Mouse (Mus musculus) kidney, adult 2 months (tissue): Measurements from ENCODE around the gene Dusp13. TPM values are rescaled to one million over a fixed set of nuclear protein-coding genes. Genes with fewer than 3 reads are reported as not detected.

Source experiments
- DNase-seq: peaks from one replicate; pipeline ENCODE4 v3.0.0; 2021
- H3K27ac ChIP-seq: fragments of 200-500 bp; 2 replicates; pipeline ENCODE4 v1.5.1; 2012; ENCODE audit warnings: low read depth, low read length, control low read depth, inconsistent platforms; ENCODE audit not compliant: insufficient read depth
- H3K27me3 ChIP-seq: fragments of 200-500 bp; replicated peaks from 2 replicates; pipeline ENCODE4 v1.6.1; 2012; ENCODE audit warnings: mild to moderate bottlenecking, moderate library complexity, low read length, inconsistent platforms; ENCODE audit not compliant: control insufficient read depth, insufficient read depth
- H3K36me3 ChIP-seq: fragments of 200-500 bp; 2 replicates; pipeline ENCODE4 v1.6.1; 2012; ENCODE audit warnings: mild to moderate bottlenecking, moderate library complexity, low read length, inconsistent platforms; ENCODE audit not compliant: control insufficient read depth, insufficient read depth
- H3K4me1 ChIP-seq: fragments of 200-500 bp; 2 replicates; pipeline ENCODE4 v1.6.1; 2011; ENCODE audit warnings: low read length; ENCODE audit not compliant: control insufficient read depth, insufficient read depth
- H3K4me3 ChIP-seq: fragments of 200-500 bp; 2 replicates; pipeline ENCODE4 v1.5.1; 2011; ENCODE audit warnings: mild to moderate bottlenecking, low read depth, low read length, control low read depth; ENCODE audit not compliant: insufficient read depth
- CTCF ChIP-seq: fragments of 200-500 bp; conservative IDR thresholded peaks from 2 replicates; pipeline ENCODE4 v1.5.1; 2011; ENCODE audit warnings: low read depth, mild to moderate bottlenecking, control low read depth, low read length, moderate library complexity, mixed read lengths; ENCODE audit not compliant: insufficient read depth, insufficient read length
- POLR2A ChIP-seq: fragments of 200-500 bp; IDR thresholded peaks from one replicate; pipeline ENCODE4 v1.6.1; 2011; ENCODE audit warnings: low read depth, low read length, control low read depth
- WGBS: fragments of 180-500 bp; shearing (Covaris S2); methylation state at CpG from one replicate; pipeline ENCODE4 v1.1.7; 2018; 5-methylcytosine and 5-hydroxymethylcytosine counted together
- polyA plus RNA-seq: library from polyadenylated mRNA; depleted of rRNA; stranded (reverse); fragments of >200 nt; gene quantifications from 2 replicates; pipeline ENCODE4 v1.2.3, GENCODE M21; 2012

The Dusp13 gene
- polyA plus RNA-seq, 1 experiment: 1.8 TPM

GRCm38 (mm10) chr14:21746846-21747245, 4.1 kb downstream of the Dusp13 start:
- Histone ChIP-seq H3K27me3 (no peaks in the 10 kb centered on the region), H3K36me3 (no peaks in the 10 kb centered on the region), H3K27ac (no peak overlapping the region), H3K4me3 (no peak overlapping the region), H3K4me1 (0 out of 2 replicates have a peak, but pooled peaks cover 3% of the 10 kb centered on the region)
- DNase-seq: no peak
- WGBS: 78% methylated on average over 2 of the region's 2 CpGs
- TF ChIP-seq POLR2A (no peak), CTCF (no peak)

GRCm38 (mm10) chr14:21746251-21746650, 4.7 kb downstream of the Dusp13 start:
- no peaks in the 10 kb centered on the region for H3K36me3 ChIP-seq
- H3K27me3 ChIP-seq: no peaks in the 10 kb centered on the region
- 95% methylated on average over 8 of the region's 8 CpGs for WGBS
- DNase-seq: no peak
- H3K27ac ChIP-seq: no peak overlapping the region
- H3K4me3 ChIP-seq: no peak overlapping the region
- H3K4me1 ChIP-seq: 0 out of 2 replicates have a peak, but pooled peaks cover 3% of the 10 kb centered on the region
- TF ChIP-seq CTCF (no peak), POLR2A (no peak)

- TF ChIP-seq POLR2A (no peak), CTCF (no peak)
- DNase-seq: no peak
- 59% methylated on average over 5 of the region's 5 CpGs for WGBS
- no peak overlapping the region for H3K4me3 ChIP-seq
- no peak overlapping the region for H3K27ac ChIP-seq
- H3K27me3 ChIP-seq: no peaks in the 10 kb centered on the region
- H3K36me3 ChIP-seq: no peaks in the 10 kb centered on the region
- H3K4me1 ChIP-seq: 0 out of 2 replicates have a peak, but pooled peaks cover 3% of the 10 kb centered on the region
Measured at GRCm38 (mm10) chr14:21745149-21745548, 5.8 kb downstream of the Dusp13 start.

- H3K27ac ChIP-seq: no peak overlapping the region
- DNase-seq: no peak
- WGBS: 97% methylated on average over 1 of the region's 1 CpGs
- no peaks in the 10 kb centered on the region for H3K36me3 ChIP-seq
- no peaks in the 10 kb centered on the region for H3K27me3 ChIP-seq
- no peak overlapping the region for H3K4me3 ChIP-seq
- TF ChIP-seq POLR2A: no peak
- TF ChIP-seq CTCF: no peak
- H3K4me1 ChIP-seq: no peaks in the 10 kb centered on the region
Measured at GRCm38 (mm10) chr14:21744169-21744568, 6.8 kb downstream of the Dusp13 start.

GRCm38 (mm10) chr14:21742441-21742840, 8.5 kb downstream of the Dusp13 start:
- Histone ChIP-seq H3K4me3 (no peak overlapping the region), H3K27ac (no peak overlapping the region), H3K27me3 (no peaks in the 10 kb centered on the region), H3K36me3 (no peaks in the 10 kb centered on the region), H3K4me1 (no peaks in the 10 kb centered on the region)
- TF ChIP-seq CTCF (no peak), POLR2A (no peak)
- no peak for DNase-seq
- WGBS: 96% methylated on average over 4 of the region's 4 CpGs

- TF ChIP-seq CTCF: peak; percentile 94
- no peak for TF ChIP-seq POLR2A
- Histone ChIP-seq H3K4me1 (no peaks in the 10 kb centered on the region), H3K27me3 (no peaks in the 10 kb centered on the region), H3K27ac (no peak overlapping the region), H3K4me3 (no peak overlapping the region), H3K36me3 (no peaks in the 10 kb centered on the region)
- peak; percentile 74 for DNase-seq
- 16% methylated on average over 4 of the region's 4 CpGs for WGBS
Measured at GRCm38 (mm10) chr14:21741786-21742185, 9.2 kb downstream of the Dusp13 start.

GRCm38 (mm10) chr14:21741314-21741713, 9.7 kb downstream of the Dusp13 start:
- DNase-seq: no peak
- no peaks in the 10 kb centered on the region for H3K36me3 ChIP-seq
- no peak overlapping the region for H3K4me3 ChIP-seq
- no peaks in the 10 kb centered on the region for H3K4me1 ChIP-seq
- no peak for TF ChIP-seq CTCF
- no peak for TF ChIP-seq POLR2A
- WGBS: 89% methylated on average over 3 of the region's 3 CpGs
- no peaks in the 10 kb centered on the region for H3K27me3 ChIP-seq
- H3K27ac ChIP-seq: no peak overlapping the region

- no peaks in the 10 kb centered on the region for H3K36me3 ChIP-seq
- H3K27ac ChIP-seq: no peak overlapping the region
- no peaks in the 10 kb centered on the region for H3K4me1 ChIP-seq
- H3K27me3 ChIP-seq: no peaks in the 10 kb centered on the region
- H3K4me3 ChIP-seq: no peak overlapping the region
- 93% methylated on average over 7 of the region's 7 CpGs for WGBS
- DNase-seq: no peak
- TF ChIP-seq POLR2A (no peak), CTCF (no peak)
Measured at GRCm38 (mm10) chr14:21740345-21740744, 10.6 kb downstream of the Dusp13 start.
